Mouse (Mus musculus): Measurements from ENCODE around the gene Chmp6. TPM values are rescaled to one million over a fixed set of nuclear protein-coding genes. Genes with fewer than 3 reads are reported as not detected.

Chmp6 gene
- polyA plus RNA-seq, 1 experiment from 2014 or later = 120 TPM

DNA sequence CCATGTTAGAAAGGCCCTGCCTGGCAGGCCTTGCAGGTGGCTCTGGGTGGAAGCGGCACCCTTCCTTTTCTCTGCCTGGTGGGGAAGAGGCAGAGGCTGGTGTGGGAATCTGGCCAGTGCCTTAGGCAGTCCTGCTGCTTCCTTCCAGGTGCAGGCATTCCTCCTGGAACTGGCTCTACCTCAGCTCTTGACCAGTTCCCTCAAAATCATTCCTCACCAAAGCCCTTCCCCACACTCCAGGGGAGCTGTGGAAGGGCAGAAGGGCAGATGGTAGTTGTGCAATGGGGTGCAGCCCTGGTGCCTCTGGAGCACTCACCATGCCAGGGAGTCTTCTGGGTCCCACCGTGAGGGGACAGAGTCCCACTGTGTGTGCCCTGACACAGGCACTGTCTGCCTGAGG, 23.2 kb downstream of the Chmp6 start:
- no peak for DNase-seq (ENCODE audit: low spot score)
- no peak overlapping the region for H3K4me3 ChIP-seq (replicated peaks; ENCODE audit: low read depth, low read length)
- no peak overlapping the region for H3K4me2 ChIP-seq (ENCODE audit: low read length)
- TF ChIP-seq CTCF (IDR thresholded peaks at IDR 0.05; ENCODE audit: low read depth) = no peak
- peak overlapping the region; percentile 21; the same call in 1 of the 2 replicates for H3K27ac ChIP-seq
- no peak overlapping the region for H3K9ac ChIP-seq (ENCODE audit: low read depth, low read length)
- 81% methylated on average over 2 of the region's 2 CpGs for WGBS
- no peak for ATAC-seq (replicated peaks; ENCODE audit: low FRiP score, low read depth)
- no peaks in the 10 kb centered on the region for H3K36me3 ChIP-seq (ENCODE audit: insufficient read depth, low read length)
- H3K9me3 ChIP-seq (replicated peaks; ENCODE audit: low read length) = no peaks in the 10 kb centered on the region
- H3K27me3 ChIP-seq (ENCODE audit: insufficient read depth, low read length) = no peaks in the 10 kb centered on the region
- H3K4me1 ChIP-seq (replicated peaks; ENCODE audit: insufficient read depth, low read length) = peaks cover 43% of the 10 kb centered on the region

DNA sequence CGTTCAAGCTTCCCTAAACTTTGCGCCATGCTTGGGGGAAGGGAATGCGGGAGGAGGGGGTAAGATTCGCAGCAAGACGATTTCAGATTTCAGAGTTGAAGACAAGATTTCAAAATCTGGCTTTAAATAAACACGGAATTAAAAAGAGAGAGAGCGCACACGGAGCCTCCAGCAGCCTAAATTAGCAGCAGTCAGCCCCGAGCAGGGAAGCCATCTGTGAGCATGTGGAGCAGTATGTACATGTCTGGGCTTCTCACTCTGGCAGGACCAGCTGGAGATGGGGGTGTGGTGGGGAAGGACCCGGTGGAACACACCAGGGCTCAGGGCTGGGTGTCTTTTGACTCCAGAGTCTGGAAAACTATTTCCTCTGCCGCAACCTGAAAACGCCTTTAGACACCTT, 24.0 kb downstream of the Chmp6 start:
- DNase-seq (ENCODE audit: low spot score) (no peak), ATAC-seq (replicated peaks; ENCODE audit: low FRiP score, low read depth) (no peak)
- TF ChIP-seq CTCF (IDR thresholded peaks at IDR 0.05; ENCODE audit: low read depth) = no peak
- Histone ChIP-seq H3K9ac (ENCODE audit: low read depth, low read length) (no peak overlapping the region), H3K27me3 (ENCODE audit: insufficient read depth, low read length) (no peaks in the 10 kb centered on the region), H3K27ac (peak overlapping the region; percentile 92; the same call in 1 of the 2 replicates), H3K36me3 (ENCODE audit: insufficient read depth, low read length) (no peaks in the 10 kb centered on the region), H3K9me3 (replicated peaks; ENCODE audit: low read length) (no peaks in the 10 kb centered on the region), H3K4me3 (replicated peaks; ENCODE audit: low read depth, low read length) (no peak overlapping the region), H3K4me2 (ENCODE audit: low read length) (no peak overlapping the region), H3K4me1 (replicated peaks; ENCODE audit: insufficient read depth, low read length) (peaks cover 45% of the 10 kb centered on the region)
- 66% methylated on average over 12 of the region's 12 CpGs for WGBS

DNA sequence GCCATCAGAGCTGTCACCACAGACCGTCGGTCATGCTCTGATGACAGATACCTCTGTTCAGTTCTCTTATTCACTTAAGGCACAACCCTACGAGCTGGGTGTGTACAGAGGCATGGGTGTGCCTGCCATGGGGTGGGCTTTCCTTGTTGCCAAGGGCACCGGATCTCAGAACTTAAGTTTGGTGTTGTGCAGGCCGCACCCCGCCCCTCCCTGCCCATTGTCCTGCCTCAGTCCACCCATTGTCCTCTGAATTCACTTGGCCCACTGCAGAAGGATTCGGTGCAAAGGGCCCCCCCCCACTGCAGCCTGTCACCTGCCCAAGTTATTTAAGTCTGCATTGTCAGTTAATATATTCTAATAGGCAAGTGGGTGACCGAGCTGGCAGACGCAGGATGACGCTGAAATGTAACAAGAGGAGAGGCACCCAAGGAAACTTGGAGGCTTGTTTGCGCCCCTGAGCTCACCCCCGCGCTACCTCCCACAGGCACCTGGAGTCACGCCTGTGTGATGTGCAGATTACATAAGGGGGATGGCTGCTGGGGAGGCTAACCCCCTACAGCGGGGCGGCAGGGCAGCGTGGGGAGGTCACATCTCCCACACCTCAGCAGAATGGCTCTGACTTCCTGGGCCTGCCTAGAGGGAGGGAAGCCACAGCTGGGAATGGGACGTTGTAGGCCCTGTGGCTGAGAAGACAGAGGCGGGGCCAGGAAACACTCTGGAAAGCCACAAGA, 24.7 kb downstream of the Chmp6 start:
- Histone ChIP-seq H3K4me1 (replicated peaks; ENCODE audit: insufficient read depth, low read length) (peaks cover 41% of the 10 kb centered on the region), H3K4me2 (ENCODE audit: low read length) (peak overlapping the region; percentile 25; the same call in 1 of the 2 replicates), H3K9me3 (replicated peaks; ENCODE audit: low read length) (no peaks in the 10 kb centered on the region), H3K27me3 (ENCODE audit: insufficient read depth, low read length) (no peaks in the 10 kb centered on the region), H3K4me3 (replicated peaks; ENCODE audit: low read depth, low read length) (no peak overlapping the region), H3K36me3 (ENCODE audit: insufficient read depth, low read length) (no peaks in the 10 kb centered on the region), H3K27ac (peak overlapping the region; percentile 92), H3K9ac (ENCODE audit: low read depth, low read length) (0 out of 2 replicates have a peak overlapping the region, but pooled peaks have one; percentile 27)
- ATAC-seq (replicated peaks; ENCODE audit: low FRiP score, low read depth) (no peak), DNase-seq (ENCODE audit: low spot score) (no peak)
- no peak for TF ChIP-seq CTCF (IDR thresholded peaks at IDR 0.05; ENCODE audit: low read depth)
- 49% methylated on average over 19 of the region's 19 CpGs for WGBS

DNA sequence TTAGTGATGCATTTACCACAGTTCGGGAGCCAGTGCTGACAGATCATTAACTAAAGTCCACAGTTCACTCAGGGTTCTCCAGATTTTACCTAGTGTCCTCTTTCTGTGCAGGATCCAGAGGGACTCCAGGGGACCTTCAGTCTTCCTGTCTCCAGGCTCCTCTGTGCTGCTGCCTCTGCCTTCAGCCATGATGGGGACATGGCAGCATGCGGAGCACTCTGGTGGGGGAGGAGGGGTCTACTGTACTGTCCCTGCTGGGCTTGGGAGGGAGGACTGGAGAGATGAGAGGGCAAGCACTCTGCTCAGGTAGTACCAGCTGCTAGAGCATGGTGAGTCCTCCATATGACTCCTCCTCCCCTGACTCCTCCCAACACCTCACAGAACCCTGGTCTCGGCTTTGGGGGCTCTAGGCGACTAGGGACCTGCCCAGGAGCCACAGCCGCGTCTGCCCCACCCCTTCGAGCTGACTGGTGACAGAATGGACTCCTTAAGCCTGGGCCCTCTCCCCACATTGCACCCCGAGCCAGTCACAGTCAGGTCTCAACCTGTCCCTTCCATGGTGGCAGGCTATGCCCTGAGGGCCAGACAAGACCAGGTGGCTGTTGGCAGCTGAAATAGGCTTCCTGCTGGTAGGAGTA, 26.0 kb downstream of the Chmp6 start:
- H3K4me1 ChIP-seq (replicated peaks; ENCODE audit: insufficient read depth, low read length) = peaks cover 41% of the 10 kb centered on the region
- TF ChIP-seq CTCF (IDR thresholded peaks at IDR 0.05; ENCODE audit: low read depth) = no peak
- H3K9me3 ChIP-seq (replicated peaks; ENCODE audit: low read length) = no peaks in the 10 kb centered on the region
- H3K27me3 ChIP-seq (ENCODE audit: insufficient read depth, low read length) = no peaks in the 10 kb centered on the region
- WGBS = 41% methylated on average over 8 of the region's 8 CpGs
- peak overlapping the region; percentile 35; the same call in 1 of the 2 replicates for H3K9ac ChIP-seq (ENCODE audit: low read depth, low read length)
- peak overlapping the region; percentile 25; the same call in 1 of the 2 replicates for H3K4me2 ChIP-seq (ENCODE audit: low read length)
- no peak for DNase-seq (ENCODE audit: low spot score)
- H3K4me3 ChIP-seq (replicated peaks; ENCODE audit: low read depth, low read length) = no peak overlapping the region
- no peaks in the 10 kb centered on the region for H3K36me3 ChIP-seq (ENCODE audit: insufficient read depth, low read length)
- peak overlapping the region; percentile 92 for H3K27ac ChIP-seq
- no peak for ATAC-seq (replicated peaks; ENCODE audit: low FRiP score, low read depth)

DNA sequence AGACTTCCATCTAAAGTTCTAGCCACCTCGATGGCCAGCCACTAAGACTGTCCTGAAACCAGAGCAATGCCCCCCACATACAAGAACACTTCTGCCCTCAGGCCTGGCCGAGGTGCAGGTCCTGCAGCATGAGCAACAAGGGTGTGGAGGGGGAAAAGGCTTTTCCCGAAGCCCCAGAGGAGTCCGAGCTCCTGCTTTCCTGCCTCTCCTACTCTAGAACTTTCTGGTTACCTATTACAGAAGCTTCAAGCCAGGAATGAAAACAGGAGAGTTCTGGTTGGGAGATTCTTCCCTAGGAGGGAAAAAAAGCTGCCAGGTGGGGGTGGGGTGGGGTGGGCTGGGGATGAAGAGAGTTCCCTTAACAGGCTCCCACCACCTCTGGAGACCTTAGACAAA, 26.5 kb downstream of the Chmp6 start:
- peak overlapping the region; percentile 25; the same call in 1 of the 2 replicates for H3K4me2 ChIP-seq (ENCODE audit: low read length)
- peak overlapping the region; percentile 35; the same call in 1 of the 2 replicates for H3K9ac ChIP-seq (ENCODE audit: low read depth, low read length)
- peak overlapping the region; percentile 92 for H3K27ac ChIP-seq
- no peak for TF ChIP-seq CTCF (IDR thresholded peaks at IDR 0.05; ENCODE audit: low read depth)
- no peaks in the 10 kb centered on the region for H3K27me3 ChIP-seq (ENCODE audit: insufficient read depth, low read length)
- H3K4me3 ChIP-seq (replicated peaks; ENCODE audit: low read depth, low read length) = no peak overlapping the region
- ATAC-seq (replicated peaks; ENCODE audit: low FRiP score, low read depth) (no peak), DNase-seq (ENCODE audit: low spot score) (no peak)
- H3K36me3 ChIP-seq (ENCODE audit: insufficient read depth, low read length) = no peaks in the 10 kb centered on the region
- H3K4me1 ChIP-seq (replicated peaks; ENCODE audit: insufficient read depth, low read length) = peaks cover 41% of the 10 kb centered on the region
- no peaks in the 10 kb centered on the region for H3K9me3 ChIP-seq (replicated peaks; ENCODE audit: low read length)
- WGBS = 55% methylated on average over 4 of the region's 4 CpGs

DNA sequence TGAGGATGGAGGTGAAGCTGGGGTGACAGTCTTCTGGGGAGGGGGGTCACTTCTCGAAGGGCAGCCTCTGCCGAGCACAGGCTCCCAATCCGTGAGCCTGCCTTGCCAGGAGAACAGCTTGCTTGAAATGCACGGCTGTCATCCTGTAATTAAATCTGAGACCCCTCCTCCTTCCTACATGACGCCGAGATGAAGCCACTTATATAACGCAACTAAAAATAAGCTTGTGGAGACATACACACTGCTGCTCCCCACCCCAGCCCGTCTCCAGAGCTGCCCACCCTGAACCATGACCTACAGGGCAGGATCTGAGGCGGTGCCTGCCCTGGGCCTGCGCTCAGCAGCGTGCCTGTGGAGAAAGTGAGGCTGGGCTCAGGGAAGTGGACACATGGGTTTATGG, 26.9 kb downstream of the Chmp6 start:
- H3K9ac ChIP-seq (ENCODE audit: low read depth, low read length) = 0 out of 2 replicates have a peak overlapping the region, but pooled peaks have one; percentile 13
- DNase-seq (ENCODE audit: low spot score) (no peak), ATAC-seq (replicated peaks; ENCODE audit: low FRiP score, low read depth) (no peak)
- no peak overlapping the region for H3K4me3 ChIP-seq (replicated peaks; ENCODE audit: low read depth, low read length)
- peaks cover 42% of the 10 kb centered on the region for H3K4me1 ChIP-seq (replicated peaks; ENCODE audit: insufficient read depth, low read length)
- H3K9me3 ChIP-seq (replicated peaks; ENCODE audit: low read length) = no peaks in the 10 kb centered on the region
- peak overlapping the region; percentile 36 for H3K4me2 ChIP-seq (ENCODE audit: low read length)
- no peaks in the 10 kb centered on the region for H3K36me3 ChIP-seq (ENCODE audit: insufficient read depth, low read length)
- no peaks in the 10 kb centered on the region for H3K27me3 ChIP-seq (ENCODE audit: insufficient read depth, low read length)
- WGBS = 30% methylated on average over 11 of the region's 11 CpGs
- peak overlapping the region; percentile 92 for H3K27ac ChIP-seq
- TF ChIP-seq CTCF (IDR thresholded peaks at IDR 0.05; ENCODE audit: low read depth) = no peak

Measured in kidney, postnatal 0 days (tissue).